Mouse (Mus musculus) neural tube, embryonic 11.5 days (tissue): ENCODE measurements at regions not wholly inside any gene's neighbourhood (a gene's known extent, or its start where the extent isn't known, plus 50 kb on each side); places are given as distances from the start of the nearest gene placed in this dataset.

ENCODE experiments used
- ATAC-seq: fragments of 200-750 bp; cut with Nextera tagmentation; 2 replicates; pipeline ENCODE4 v1.8.0; 2017; ENCODE audit warnings: moderate number of reproducible peaks, mild to moderate bottlenecking, moderate TSS enrichment, moderate library complexity; ENCODE audit not compliant: insufficient read depth, low FRiP score, low TSS enrichment
- DNase-seq: peaks from one replicate; pipeline ENCODE4 v3.0.0-alpha.2; 2015; ENCODE audit warnings: low spot score
- H3K27ac ChIP-seq: fragments of 300-500 bp; sonication (generic); 2 replicates; pipeline ENCODE4 v1.5.1; 2014; ENCODE audit warnings: low read depth, mild to moderate bottlenecking, low read length
- H3K27me3 ChIP-seq: fragments of 300-500 bp; sonication (generic); 2 replicates; pipeline ENCODE4 v1.6.1; 2014; ENCODE audit warnings: mild to moderate bottlenecking, low read length, mixed read lengths; ENCODE audit not compliant: control insufficient read depth, insufficient read depth
- H3K36me3 ChIP-seq: fragments of 300-500 bp; sonication (generic); 2 replicates; pipeline ENCODE4 v1.6.1; 2014; ENCODE audit warnings: mild to moderate bottlenecking, low read length, moderate library complexity, mixed read lengths; ENCODE audit not compliant: control insufficient read depth, insufficient read depth
- H3K4me1 ChIP-seq: fragments of 300-500 bp; sonication (generic); 2 replicates; pipeline ENCODE4 v1.6.1; 2014; ENCODE audit warnings: low read length, mixed read lengths; ENCODE audit not compliant: control insufficient read depth, insufficient read depth
- H3K4me2 ChIP-seq: fragments of 300-500 bp; sonication (generic); 2 replicates; pipeline ENCODE4 v1.6.1; 2014; ENCODE audit warnings: low read depth, mild to moderate bottlenecking, moderate library complexity
- H3K4me3 ChIP-seq: fragments of 300-500 bp; sonication (generic); 2 replicates; pipeline ENCODE4 v1.5.1; 2014; ENCODE audit warnings: low read depth, low read length
- H3K9ac ChIP-seq: fragments of 300-500 bp; sonication (generic); 2 replicates; pipeline ENCODE4 v1.6.1; 2014; ENCODE audit warnings: mild to moderate bottlenecking, low read length
- H3K9me3 ChIP-seq: fragments of 300-500 bp; sonication (generic); 2 replicates; pipeline ENCODE4 v1.6.1; 2016; ENCODE audit warnings: low read length; ENCODE audit not compliant: control insufficient read depth
- whole genome bisulfite sequencing: fragments of 180-500 bp; shearing (Covaris S2); extraction: QIAGEN DNeasy Blood & Tissue Kit; methylation state at CpG from one replicate; pipeline ENCODE4 v1.1.7; 2014; 5-methylcytosine and 5-hydroxymethylcytosine counted together

DNA sequence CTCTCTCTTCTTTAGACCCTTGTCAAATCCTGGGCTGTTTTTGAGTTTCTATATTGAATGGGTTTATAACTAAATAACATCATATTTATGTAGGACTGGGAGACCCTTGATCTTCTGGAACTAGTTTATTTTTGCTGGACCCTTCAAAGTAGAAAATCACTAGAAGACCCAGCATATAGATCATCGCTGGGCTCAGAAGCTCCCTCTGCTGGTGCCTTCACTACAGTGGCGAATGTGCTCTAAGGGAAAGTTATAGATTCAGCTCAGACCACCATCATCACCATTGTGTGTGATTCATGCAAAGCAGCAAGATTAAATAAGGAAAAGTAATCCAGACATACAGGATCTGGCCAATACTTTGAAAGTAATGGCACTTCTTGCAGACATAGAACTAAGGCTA, 335.4 kb upstream of the Rag2 start:
- WGBS, result 38% methylated on average over 2 of the region's 2 CpGs
- ATAC-seq (no peak), DNase-seq (peak; percentile 47)

DNA sequence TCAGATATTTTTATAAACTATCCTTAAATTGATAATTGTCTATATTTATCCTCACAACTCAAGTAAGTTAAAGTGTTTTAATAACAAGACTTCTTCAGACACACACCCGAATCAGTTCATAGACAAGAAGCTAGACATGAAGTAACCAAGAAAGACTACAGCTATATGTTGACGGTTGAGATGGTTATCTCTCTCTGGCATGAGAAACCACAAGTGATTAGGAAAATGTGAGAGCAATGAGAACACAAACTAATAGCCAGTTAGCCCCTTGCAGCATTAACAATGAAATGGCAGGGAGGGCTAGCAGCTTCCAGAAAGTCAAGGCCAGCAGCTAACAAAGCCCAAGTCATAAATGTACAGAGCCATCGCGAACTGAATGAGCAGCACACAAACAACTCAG, 333.8 kb upstream of the Rag2 start:
- H3K27me3 ChIP-seq, result no peaks in the 10 kb centered on the region
- H3K9ac ChIP-seq, result no peak overlapping the region
- ATAC-seq, result no peak
- H3K4me2 ChIP-seq, result no peak overlapping the region
- no peak overlapping the region for H3K27ac ChIP-seq
- H3K4me1 ChIP-seq, result no peaks in the 10 kb centered on the region
- WGBS, result 95% methylated on average over 4 of the region's 4 CpGs
- no peaks in the 10 kb centered on the region for H3K9me3 ChIP-seq
- no peak for DNase-seq
- H3K4me3 ChIP-seq, result no peak overlapping the region
- no peaks in the 10 kb centered on the region for H3K36me3 ChIP-seq

More for the DNA sequence above, 335.4 kb upstream of the Rag2 start:
- H3K4me2 ChIP-seq, result no peak overlapping the region
- H3K9me3 ChIP-seq, result no peaks in the 10 kb centered on the region
- no peaks in the 10 kb centered on the region for H3K27me3 ChIP-seq
- no peaks in the 10 kb centered on the region for H3K36me3 ChIP-seq
- H3K4me1 ChIP-seq, result no peaks in the 10 kb centered on the region
- no peak overlapping the region for H3K4me3 ChIP-seq
- no peak overlapping the region for H3K27ac ChIP-seq
- no peak overlapping the region for H3K9ac ChIP-seq

DNA sequence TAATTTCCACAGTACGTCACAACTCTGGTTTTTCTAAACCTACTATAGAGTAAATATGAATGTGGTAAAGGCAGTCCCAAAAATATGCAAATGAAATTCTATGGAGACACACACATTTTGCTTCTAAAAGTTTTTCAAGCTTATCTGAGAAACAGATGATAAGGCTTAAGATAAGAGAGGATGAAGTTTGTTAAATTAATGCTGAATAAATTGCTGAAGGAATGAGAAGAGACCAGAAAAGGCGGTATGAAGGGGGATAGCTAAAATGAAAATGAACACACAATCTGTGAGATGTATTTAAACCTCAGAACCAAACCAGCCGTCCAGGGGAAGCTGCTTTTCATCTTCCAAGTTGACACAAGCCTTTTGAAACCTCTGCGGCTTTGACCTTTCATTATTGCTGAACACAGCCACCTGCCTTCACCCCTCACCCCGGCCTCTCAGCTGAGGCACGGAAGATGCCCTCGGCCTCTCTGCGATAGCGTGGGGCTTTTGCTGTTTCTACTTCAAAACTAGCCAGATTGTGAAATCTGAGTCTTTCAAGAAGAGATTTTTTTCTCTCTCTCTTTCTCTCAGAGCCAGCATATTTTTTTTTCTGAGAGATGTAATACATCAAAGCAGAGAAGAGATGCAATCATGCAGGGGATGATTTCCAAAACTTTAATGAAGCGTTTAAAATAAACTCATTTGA, 328.7 kb upstream of the Rag2 start:
- no peak overlapping the region for H3K4me2 ChIP-seq
- H3K9ac ChIP-seq, result no peak overlapping the region
- no peaks in the 10 kb centered on the region for H3K27me3 ChIP-seq
- DNase-seq (peak; percentile 17), ATAC-seq (no peak)
- H3K4me1 ChIP-seq, result no peaks in the 10 kb centered on the region
- H3K9me3 ChIP-seq, result no peaks in the 10 kb centered on the region; the same call in 1 of the 2 replicates
- H3K36me3 ChIP-seq, result no peaks in the 10 kb centered on the region
- H3K4me3 ChIP-seq, result no peak overlapping the region
- H3K27ac ChIP-seq, result no peak overlapping the region
- 44% methylated on average over 10 of the region's 10 CpGs for WGBS

DNA sequence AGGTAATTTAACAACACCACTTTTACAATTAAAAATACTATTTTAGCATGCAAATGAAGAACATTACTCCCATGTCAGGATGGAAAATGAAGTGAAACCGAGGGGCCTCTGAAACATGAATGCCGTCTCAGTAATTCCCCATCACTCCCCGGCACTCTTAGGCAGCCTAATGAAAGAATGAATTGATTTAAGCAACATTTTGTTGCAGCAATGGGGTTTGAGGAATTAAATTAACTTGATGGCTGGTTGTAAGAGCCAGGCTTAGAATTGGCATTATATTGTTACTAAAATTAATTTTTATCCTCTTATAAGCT, 328.2 kb upstream of the Rag2 start:
- WGBS, result 52% methylated on average over 3 of the region's 3 CpGs
- no peak for ATAC-seq

DNA sequence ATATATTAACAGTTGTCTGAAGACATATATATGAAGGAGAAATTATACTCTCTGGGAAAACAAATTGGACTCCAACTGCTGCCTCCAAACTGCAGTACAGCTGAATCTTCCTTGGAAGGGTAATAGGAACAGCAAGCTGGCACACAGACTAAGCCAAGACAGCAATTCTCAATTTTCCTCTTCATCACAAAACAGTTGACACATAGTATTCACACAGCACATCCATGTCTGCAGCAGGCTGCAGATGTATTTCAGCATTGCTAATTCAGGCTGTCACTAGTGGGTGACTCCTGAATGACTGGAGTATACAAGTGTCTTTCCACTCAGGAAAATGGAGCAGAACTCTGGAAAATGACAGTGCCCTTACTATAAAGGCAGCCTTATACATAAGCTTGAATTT, 327.7 kb upstream of the Rag2 start:
- ATAC-seq, result no peak

More for the DNA sequence above, 328.2 kb upstream of the Rag2 start:
- Histone ChIP-seq H3K9me3 (no peaks in the 10 kb centered on the region; the same call in 1 of the 2 replicates), H3K36me3 (no peaks in the 10 kb centered on the region), H3K4me2 (no peak overlapping the region), H3K27me3 (no peaks in the 10 kb centered on the region), H3K4me3 (no peak overlapping the region), H3K27ac (no peak overlapping the region), H3K4me1 (no peaks in the 10 kb centered on the region), H3K9ac (no peak overlapping the region)
- DNase-seq, result no peak

DNA sequence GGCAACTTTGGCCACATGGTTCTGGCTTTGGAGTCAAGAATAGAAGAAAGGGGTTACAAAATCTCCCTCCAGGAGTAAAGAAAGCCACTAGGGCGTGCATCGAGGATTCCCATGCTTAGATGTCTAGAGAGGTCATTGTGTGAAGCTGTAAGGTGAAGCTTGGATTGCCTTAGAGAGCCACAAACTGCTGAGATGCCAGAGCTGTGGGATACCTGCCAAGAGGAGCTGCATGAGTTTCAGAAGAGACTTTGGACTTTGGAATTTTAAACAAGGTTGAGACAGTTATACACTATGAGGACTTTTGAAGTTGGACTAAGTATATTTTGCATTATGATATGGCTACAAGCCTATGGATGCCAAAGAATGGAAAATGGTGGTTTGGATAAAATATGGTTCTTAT, 325.4 kb upstream of the Rag2 start:
- Histone ChIP-seq H3K9ac (no peak overlapping the region), H3K4me3 (no peak overlapping the region), H3K9me3 (no peaks in the 10 kb centered on the region; the same call in 1 of the 2 replicates), H3K4me1 (no peaks in the 10 kb centered on the region), H3K36me3 (no peaks in the 10 kb centered on the region), H3K4me2 (no peak overlapping the region), H3K27me3 (no peaks in the 10 kb centered on the region), H3K27ac (no peak overlapping the region)
- no peak for ATAC-seq
- WGBS, result 94% methylated on average over 2 of the region's 2 CpGs
- no peak for DNase-seq

More for the DNA sequence above, 327.7 kb upstream of the Rag2 start:
- H3K36me3 ChIP-seq, result no peaks in the 10 kb centered on the region
- H3K27me3 ChIP-seq, result no peaks in the 10 kb centered on the region
- no peak overlapping the region for H3K4me2 ChIP-seq
- H3K4me3 ChIP-seq, result no peak overlapping the region
- no peak for DNase-seq
- H3K27ac ChIP-seq, result no peak overlapping the region
- no peaks in the 10 kb centered on the region; the same call in 1 of the 2 replicates for H3K9me3 ChIP-seq
- H3K4me1 ChIP-seq, result no peaks in the 10 kb centered on the region
- H3K9ac ChIP-seq, result no peak overlapping the region

DNA sequence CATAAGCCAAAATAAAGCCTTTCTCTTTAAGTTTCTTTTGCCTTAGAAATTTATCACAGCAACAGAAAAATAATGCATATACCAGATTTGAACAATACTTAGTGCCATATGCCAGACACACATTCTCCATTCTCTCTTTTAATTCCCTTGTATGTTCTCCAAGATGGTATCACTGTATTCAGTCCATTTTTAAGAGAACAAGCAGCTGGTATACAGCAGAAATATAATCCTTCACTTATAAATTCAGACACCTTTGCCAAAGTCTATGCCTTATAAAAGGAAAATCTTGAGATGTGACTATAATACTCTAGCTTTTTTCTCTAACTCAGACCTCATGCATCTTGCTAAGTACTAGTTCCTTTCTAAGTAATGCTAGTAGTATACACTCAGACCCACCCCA, 324.4 kb upstream of the Rag2 start:
- Histone ChIP-seq H3K27ac (no peak overlapping the region), H3K9me3 (no peaks in the 10 kb centered on the region; the same call in 1 of the 2 replicates), H3K36me3 (no peaks in the 10 kb centered on the region), H3K27me3 (no peaks in the 10 kb centered on the region), H3K4me2 (no peak overlapping the region), H3K9ac (no peak overlapping the region), H3K4me1 (no peaks in the 10 kb centered on the region), H3K4me3 (no peak overlapping the region)
- no peak for ATAC-seq
- no peak for DNase-seq

DNA sequence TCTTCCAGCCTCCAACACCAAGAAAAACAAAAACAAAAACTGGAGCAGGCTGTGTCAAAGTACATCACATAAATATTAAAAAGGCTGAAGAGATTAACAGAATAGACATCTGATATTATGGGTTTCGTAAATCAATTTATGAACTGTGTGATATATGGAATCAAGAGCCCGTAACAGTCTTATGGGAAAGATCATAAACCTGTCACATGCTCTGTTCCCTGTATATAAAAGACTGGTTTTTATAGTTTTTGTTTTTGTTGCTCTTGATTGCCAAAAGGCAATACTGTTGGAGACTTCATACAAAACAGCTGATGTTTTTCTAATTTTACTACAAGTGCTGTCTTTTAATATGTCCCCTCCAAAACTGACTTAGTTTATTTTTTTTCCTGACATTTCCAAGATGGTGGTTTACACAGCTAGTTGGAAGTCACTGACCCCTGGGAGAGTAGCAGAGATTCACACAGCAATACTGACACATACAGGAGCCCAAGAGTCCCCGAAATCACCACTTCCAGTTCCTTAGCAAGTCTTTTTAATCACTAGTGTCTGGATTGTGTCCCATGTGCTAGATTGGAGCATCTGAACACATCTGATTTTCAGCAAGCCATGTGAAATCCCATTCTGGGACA, 303.1 kb upstream of the Rag2 start:
- Histone ChIP-seq H3K9me3 (no peaks in the 10 kb centered on the region), H3K4me2 (no peak overlapping the region), H3K36me3 (no peaks in the 10 kb centered on the region), H3K27ac (no peak overlapping the region), H3K4me3 (no peak overlapping the region), H3K9ac (no peak overlapping the region), H3K27me3 (no peaks in the 10 kb centered on the region), H3K4me1 (no peaks in the 10 kb centered on the region)
- DNase-seq, result no peak
- 0 out of 2 replicates have a peak, but pooled peaks have one; percentile 23 for ATAC-seq
- 76% methylated on average over 3 of the region's 3 CpGs for WGBS

DNA sequence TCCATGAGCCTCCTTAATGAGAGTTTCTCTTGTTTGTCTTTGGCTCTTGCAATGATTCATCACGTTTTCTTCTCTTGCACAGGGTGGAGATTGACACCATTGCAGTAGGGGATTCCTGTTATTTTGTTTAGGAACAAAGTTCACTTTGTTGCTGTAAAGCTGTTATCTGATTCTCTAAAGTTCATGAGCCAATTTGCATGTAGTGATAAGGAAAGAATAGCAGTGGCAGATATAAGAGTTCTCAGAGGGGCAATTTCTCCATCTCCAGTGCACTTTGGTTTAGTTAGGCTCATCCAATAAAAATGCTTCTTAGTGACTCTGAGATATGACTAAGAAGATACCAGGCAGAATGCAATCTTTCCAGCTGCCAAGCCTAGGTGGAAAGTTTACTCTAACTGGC, 267.8 kb upstream of the Rag2 start:
- Histone ChIP-seq H3K9me3 (no peaks in the 10 kb centered on the region), H3K27me3 (no peaks in the 10 kb centered on the region), H3K4me3 (no peak overlapping the region), H3K9ac (no peak overlapping the region), H3K4me2 (no peak overlapping the region), H3K27ac (no peak overlapping the region), H3K4me1 (no peaks in the 10 kb centered on the region), H3K36me3 (no peaks in the 10 kb centered on the region)
- DNase-seq (no peak), ATAC-seq (no peak)
- 43% methylated on average over 1 of the region's 1 CpGs for WGBS
